Mouse (Mus musculus): ENCODE measurements around the gene Ccdc7a.
"Not testable (repeated sequence)": the region's sequence is repeated elsewhere in the genome, so short reads cannot be mapped to it uniquely, and the experiment has no call there.

Ccdc7a gene

GRCm38 (mm10) chr8:129065417-129065816 lies at the start of gene Ccdc7a:
TSS of gene Ccdc7a (minus strand) at chr8:129065517.
- not testable (repeated sequence) for DNase-seq

- DNase-seq: not testable (repeated sequence)
Observed at GRCm38 (mm10) chr8:129066834-129067233, 1.5 kb upstream of the Ccdc7a start, which contains the start of gene Ccdc7b. TSS of gene Ccdc7b (plus strand) at chr8:129067134.

GRCm38 (mm10) chr8:128991389-128991788 lies 73.9 kb downstream of the Ccdc7a start:
- DNase-seq: no peak

- DNase-seq: not testable (repeated sequence)
Observed at GRCm38 (mm10) chr8:128948941-128949340, 116.4 kb downstream of the Ccdc7a start.

GRCm38 (mm10) chr8:128941022-128941641 lies 124.2 kb downstream of the Ccdc7a start:
- DNase-seq: peak; percentile 42

GRCm38 (mm10) chr8:128933446-128933845 lies 131.9 kb downstream of the Ccdc7a start:
- DNase-seq: no peak

- no peak for DNase-seq
Observed at GRCm38 (mm10) chr8:128882719-128883118, 182.6 kb downstream of the Ccdc7a start.

- no peak for DNase-seq
Observed at GRCm38 (mm10) chr8:128843749-128844148, 221.6 kb downstream of the Ccdc7a start.

GRCm38 (mm10) chr8:128812521-128812920 lies 252.8 kb downstream of the Ccdc7a start:
- no peak for DNase-seq

GRCm38 (mm10) chr8:128798594-128798993 lies 266.7 kb downstream of the Ccdc7a start, which contains the start of gene Gm3952:
TSS of gene Gm3952 (minus strand) at chr8:128798694.
- no peak for DNase-seq

- DNase-seq: no peak
Observed at GRCm38 (mm10) chr8:128735692-128736091, 329.6 kb downstream of the Ccdc7a start.

GRCm38 (mm10) chr8:128734118-128734517 lies 331.2 kb downstream of the Ccdc7a start:
- no peak for DNase-seq

GRCm38 (mm10) chr8:128732254-128732653 lies 333.1 kb downstream of the Ccdc7a start:
- no peak for DNase-seq

GRCm38 (mm10) chr8:128727213-128727612 lies 338.1 kb downstream of the Ccdc7a start:
- no peak for DNase-seq

- peak; percentile 56 for DNase-seq
Observed at GRCm38 (mm10) chr8:128724819-128725218, 340.5 kb downstream of the Ccdc7a start.

- DNase-seq: no peak
Observed at GRCm38 (mm10) chr8:128716184-128716583, 349.1 kb downstream of the Ccdc7a start.

- peak; percentile 82 for DNase-seq
Observed at GRCm38 (mm10) chr8:128709261-128709660, 356.1 kb downstream of the Ccdc7a start.

GRCm38 (mm10) chr8:128704836-128705235 lies 360.5 kb downstream of the Ccdc7a start:
- DNase-seq: no peak

- no peak for DNase-seq
Observed at GRCm38 (mm10) chr8:128704376-128704775, 360.9 kb downstream of the Ccdc7a start.

- no peak for DNase-seq
Observed at GRCm38 (mm10) chr8:128697945-128698344, 367.4 kb downstream of the Ccdc7a start.

- no peak for DNase-seq
Observed at GRCm38 (mm10) chr8:128696701-128697397, 368.5 kb downstream of the Ccdc7a start.

GRCm38 (mm10) chr8:128690056-128690455 lies 375.3 kb downstream of the Ccdc7a start:
- DNase-seq: no peak

GRCm38 (mm10) chr8:128688679-128689078 lies 376.6 kb downstream of the Ccdc7a start:
- no peak for DNase-seq

- DNase-seq: no peak
Observed at GRCm38 (mm10) chr8:128686429-128686990, 378.8 kb downstream of the Ccdc7a start.
